Mouse (Mus musculus): ENCODE measurements around the gene Erc2. TPM values are rescaled to one million over a fixed set of nuclear protein-coding genes. Genes with fewer than 3 reads are reported as not detected.

Gene Erc2
- total and polyA plus RNA-seq, 2 experiments: 6.1 to 7.0 TPM

GRCm38 (mm10) chr14:28503276-28503675 lies 881.0 kb downstream of the Erc2 start:
- no peak for TF ChIP-seq CTCF (IDR thresholded peaks at IDR 0.05; ENCODE audit: low read depth, low read length)
- TF ChIP-seq POLR2A (IDR thresholded peaks at IDR 0.05; ENCODE audit: extremely low read depth, insufficient read depth, low read length): no peak
- H3K4me3 ChIP-seq (ENCODE audit: insufficient read depth, low read depth, low read length): no peak overlapping the region
- H3K27ac ChIP-seq (replicated peaks; ENCODE audit: insufficient read depth, low read depth, low read length): no peak overlapping the region
- no peak overlapping the region for H3K9ac ChIP-seq (ENCODE audit: low read depth, low read length)
- DNase-seq (ENCODE audit: extremely low read depth, low read depth, low spot score): no peak
- H3K4me1 ChIP-seq (ENCODE audit: control insufficient read depth, insufficient read depth, low read length): no peaks in the 10 kb centered on the region
- 90% methylated on average over 2 of the region's 2 CpGs for WGBS
- no peaks in the 10 kb centered on the region for H3K36me3 ChIP-seq (ENCODE audit: control insufficient read depth, insufficient read depth, low read length)
- 0 out of 2 replicates have a peak, but pooled peaks cover 3% of the 10 kb centered on the region for H3K27me3 ChIP-seq (ENCODE audit: control insufficient read depth, insufficient read depth, low read length)
- no peaks in the 10 kb centered on the region for H3K79me2 ChIP-seq (ENCODE audit: control insufficient read depth, insufficient read depth, low read length)

- H3K79me2 ChIP-seq (ENCODE audit: control insufficient read depth, insufficient read depth, low read length): no peaks in the 10 kb centered on the region
- H3K9ac ChIP-seq (ENCODE audit: low read depth, low read length): peak within 1 kb of the TSS; percentile 53
- peak; percentile 31 for DNase-seq (ENCODE audit: extremely low read depth, low read depth, low spot score)
- H3K27ac ChIP-seq (replicated peaks; ENCODE audit: insufficient read depth, low read depth, low read length): no peak within 1 kb of the TSS
- H3K4me1 ChIP-seq (ENCODE audit: control insufficient read depth, insufficient read depth, low read length): no peaks in the 10 kb centered on the region
- H3K4me3 ChIP-seq (ENCODE audit: insufficient read depth, low read depth, low read length): peak within 1 kb of the TSS; percentile 43
- H3K36me3 ChIP-seq (ENCODE audit: control insufficient read depth, insufficient read depth, low read length): no peaks in the 10 kb centered on the region
- H3K27me3 ChIP-seq (ENCODE audit: control insufficient read depth, insufficient read depth, low read length): 0 out of 2 replicates have a peak, but pooled peaks cover 3% of the 10 kb centered on the region
- WGBS: 2% methylated on average over 53 of the region's 53 CpGs
- TF ChIP-seq CTCF (IDR thresholded peaks at IDR 0.05; ENCODE audit: low read depth, low read length) (no peak), POLR2A (IDR thresholded peaks at IDR 0.05; ENCODE audit: extremely low read depth, insufficient read depth, low read length) (no peak)
Measured at GRCm38 (mm10) chr14:28504101-28505050, 882.1 kb downstream of the Erc2 start, which contains the start of gene Wnt5a. TSS of gene Wnt5a (plus strand) at chr14:28504750.

GRCm38 (mm10) chr14:28505051-28505585 lies 882.9 kb downstream of the Erc2 start:
- H3K27me3 ChIP-seq (ENCODE audit: control insufficient read depth, insufficient read depth, low read length): 0 out of 2 replicates have a peak, but pooled peaks cover 4% of the 10 kb centered on the region
- peak overlapping the region; percentile 52 for H3K9ac ChIP-seq (ENCODE audit: low read depth, low read length)
- peak overlapping the region; percentile 43 for H3K4me3 ChIP-seq (ENCODE audit: insufficient read depth, low read depth, low read length)
- no peaks in the 10 kb centered on the region for H3K4me1 ChIP-seq (ENCODE audit: control insufficient read depth, insufficient read depth, low read length)
- no peaks in the 10 kb centered on the region for H3K79me2 ChIP-seq (ENCODE audit: control insufficient read depth, insufficient read depth, low read length)
- TF ChIP-seq POLR2A (IDR thresholded peaks at IDR 0.05; ENCODE audit: extremely low read depth, insufficient read depth, low read length) (no peak), CTCF (IDR thresholded peaks at IDR 0.05; ENCODE audit: low read depth, low read length) (0 out of 2 replicates have a peak, but pooled peaks have one; percentile 6)
- no peaks in the 10 kb centered on the region for H3K36me3 ChIP-seq (ENCODE audit: control insufficient read depth, insufficient read depth, low read length)
- H3K27ac ChIP-seq (replicated peaks; ENCODE audit: insufficient read depth, low read depth, low read length): no peak overlapping the region
- DNase-seq (ENCODE audit: extremely low read depth, low read depth, low spot score): peak; percentile 66
- 1% methylated on average over 22 of the region's 22 CpGs for WGBS

GRCm38 (mm10) chr14:28505586-28506375 lies 883.6 kb downstream of the Erc2 start:
- Histone ChIP-seq H3K27ac (replicated peaks; ENCODE audit: insufficient read depth, low read depth, low read length) (no peak overlapping the region), H3K9ac (ENCODE audit: low read depth, low read length) (peak overlapping the region; percentile 53), H3K79me2 (ENCODE audit: control insufficient read depth, insufficient read depth, low read length) (no peaks in the 10 kb centered on the region), H3K36me3 (ENCODE audit: control insufficient read depth, insufficient read depth, low read length) (no peaks in the 10 kb centered on the region), H3K4me3 (ENCODE audit: insufficient read depth, low read depth, low read length) (peak overlapping the region; percentile 43), H3K27me3 (ENCODE audit: control insufficient read depth, insufficient read depth, low read length) (0 out of 2 replicates have a peak, but pooled peaks cover 11% of the 10 kb centered on the region), H3K4me1 (ENCODE audit: control insufficient read depth, insufficient read depth, low read length) (no peaks in the 10 kb centered on the region)
- DNase-seq (ENCODE audit: extremely low read depth, low read depth, low spot score): peak; percentile 20
- WGBS: under 1% methylated on average over 62 of the region's 62 CpGs
- no peak for TF ChIP-seq CTCF (IDR thresholded peaks at IDR 0.05; ENCODE audit: low read depth, low read length)
- TF ChIP-seq POLR2A (IDR thresholded peaks at IDR 0.05; ENCODE audit: extremely low read depth, insufficient read depth, low read length): no peak

DNA sequence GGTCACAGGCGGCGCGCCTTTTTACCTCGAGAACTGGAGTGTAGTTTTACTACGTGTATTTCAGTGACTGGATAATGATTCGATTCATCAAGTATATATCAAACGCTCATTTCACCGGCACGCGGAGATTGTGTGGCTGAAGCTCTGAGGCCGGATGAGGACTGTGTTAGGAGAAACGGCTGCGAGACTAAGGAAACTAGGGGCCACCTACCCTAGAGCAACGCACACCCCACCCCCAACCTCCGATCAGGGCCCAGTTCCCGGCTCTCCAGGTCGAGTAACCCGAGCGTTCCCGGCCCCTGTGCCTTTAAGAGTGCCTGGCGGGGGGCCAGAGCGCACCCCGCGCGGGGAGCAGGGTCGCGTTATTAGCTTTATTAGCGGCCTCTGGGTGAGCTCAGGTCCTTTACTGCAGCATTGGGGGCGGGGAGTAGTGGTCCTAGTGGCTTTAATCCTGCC lies 884.2 kb downstream of the Erc2 start:
- Histone ChIP-seq H3K4me1 (ENCODE audit: control insufficient read depth, insufficient read depth, low read length) (no peaks in the 10 kb centered on the region), H3K36me3 (ENCODE audit: control insufficient read depth, insufficient read depth, low read length) (no peaks in the 10 kb centered on the region), H3K9ac (ENCODE audit: low read depth, low read length) (peak overlapping the region; percentile 46; the same call in 1 of the 2 replicates), H3K79me2 (ENCODE audit: control insufficient read depth, insufficient read depth, low read length) (no peaks in the 10 kb centered on the region), H3K4me3 (ENCODE audit: insufficient read depth, low read depth, low read length) (peak overlapping the region; percentile 71), H3K27ac (replicated peaks; ENCODE audit: insufficient read depth, low read depth, low read length) (no peak overlapping the region), H3K27me3 (ENCODE audit: control insufficient read depth, insufficient read depth, low read length) (0 out of 2 replicates have a peak, but pooled peaks cover 16% of the 10 kb centered on the region)
- WGBS: under 1% methylated on average over 29 of the region's 29 CpGs
- peak; percentile 25 for DNase-seq (ENCODE audit: extremely low read depth, low read depth, low spot score)
- TF ChIP-seq POLR2A (IDR thresholded peaks at IDR 0.05; ENCODE audit: extremely low read depth, insufficient read depth, low read length) (no peak), CTCF (IDR thresholded peaks at IDR 0.05; ENCODE audit: low read depth, low read length) (no peak)
